Mouse (Mus musculus) brain, embryonic 14.5 days (tissue): ENCODE results near the gene Rsph1.

ENCODE experiments used
- CTCF ChIP-seq: fragments of 200-500 bp; IDR thresholded peaks from 2 replicates; pipeline ENCODE4 v1.5.1; 2012; ENCODE audit warnings: inconsistent platforms, mild to moderate bottlenecking, moderate library complexity, borderline replicate concordance; ENCODE audit not compliant: insufficient read depth, insufficient read length; ENCODE audit errors: extremely low read depth
- POLR2A ChIP-seq: fragments of 200-500 bp; IDR thresholded peaks from 2 replicates; pipeline ENCODE4 v1.6.1; 2012; ENCODE audit warnings: mild to moderate bottlenecking, inconsistent platforms, borderline replicate concordance; ENCODE audit not compliant: poor library complexity, insufficient read depth, insufficient read length, severe bottlenecking; ENCODE audit errors: extremely low read depth

- no peak for TF ChIP-seq POLR2A
- TF ChIP-seq CTCF, result no peak
These were observed 19.3 kb downstream of the Rsph1 start for GRCm38 (mm10) chr17:31257898-31258297.
